Mouse (Mus musculus) frontal cortex, postnatal 14 days (tissue): ENCODE results near the gene Gm27235.
"Not testable (repeated sequence)": the region's sequence is repeated elsewhere in the genome, so short reads cannot be mapped to it uniquely, and the experiment has no call there.

ENCODE experiments used
- DNase-seq, 2 experiments: peaks; one replicate each; pipeline ENCODE4 v3.0.0; 2022; ENCODE audit warnings: low spot score in 2 of 2

Gm27235 gene

DNA sequence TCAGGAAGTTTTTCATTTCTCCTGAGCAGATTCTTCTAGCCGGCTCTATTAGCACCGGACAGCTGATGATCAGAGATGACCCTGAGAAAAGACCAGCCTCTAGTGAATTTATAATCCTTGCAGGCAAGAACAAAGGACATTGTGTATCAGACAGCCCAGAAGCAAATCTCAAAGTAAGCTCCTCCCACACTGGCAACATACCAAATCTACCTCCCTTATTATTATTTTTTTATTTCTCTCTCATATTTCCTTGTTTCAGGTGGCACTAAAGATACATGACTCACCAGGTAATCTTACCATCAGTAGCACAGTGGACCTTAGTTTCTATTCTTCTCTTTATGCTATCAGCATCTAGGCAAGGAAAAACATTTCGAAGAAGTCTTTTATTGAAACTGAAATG, at the start of gene Gm27235, which contains the start of gene D730048I06Rik:
Gene Gm27235, minus strand, starts transcription at position 101 of the 400 bp plus-strand sequence.
Gene D730048I06Rik, minus strand, starts transcription at position 112 of the 400 bp plus-strand sequence.
- no peak for DNase-seq

DNA sequence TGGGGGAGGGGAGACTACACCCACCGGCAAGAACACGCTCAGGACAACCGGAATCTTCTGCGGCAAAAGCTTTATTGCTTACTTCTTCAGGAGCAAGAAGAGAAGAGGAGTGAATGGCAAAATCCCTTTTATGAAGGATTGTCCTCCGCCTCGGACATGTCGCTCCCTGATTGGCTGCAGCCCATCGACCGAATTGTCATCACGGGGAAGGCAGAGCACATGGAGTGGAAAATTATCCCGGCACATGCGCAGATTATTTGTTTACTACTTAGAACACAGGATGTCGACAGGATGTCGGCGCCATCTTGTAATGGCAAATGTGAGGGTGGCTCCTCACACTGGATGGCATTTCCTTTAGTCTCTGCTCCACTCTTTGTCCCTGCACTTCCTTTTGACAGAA, 28.0 kb upstream of the Gm27235 start:
- DNase-seq, result not testable (repeated sequence)

DNA sequence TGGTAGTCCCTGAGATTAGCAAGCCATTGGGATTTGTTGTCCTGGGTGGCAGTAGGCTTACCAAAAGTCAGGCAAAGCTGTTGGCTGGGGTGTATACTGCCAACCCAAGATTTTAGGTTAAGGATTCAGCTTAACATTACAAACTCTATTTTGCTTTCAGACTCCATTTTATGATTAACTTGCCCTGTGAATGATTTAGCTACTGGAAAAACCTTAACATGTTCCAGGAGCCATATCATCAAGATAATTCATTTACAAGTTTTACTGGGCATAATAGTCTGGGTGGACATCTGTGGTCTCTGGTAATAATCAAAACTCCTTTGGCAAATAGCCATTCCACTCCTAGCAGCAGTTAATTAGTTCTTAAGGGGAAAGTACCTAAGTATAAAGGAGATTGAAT, 8.2 kb upstream of the Gm27235 start:
- DNase-seq, result no peak

DNA sequence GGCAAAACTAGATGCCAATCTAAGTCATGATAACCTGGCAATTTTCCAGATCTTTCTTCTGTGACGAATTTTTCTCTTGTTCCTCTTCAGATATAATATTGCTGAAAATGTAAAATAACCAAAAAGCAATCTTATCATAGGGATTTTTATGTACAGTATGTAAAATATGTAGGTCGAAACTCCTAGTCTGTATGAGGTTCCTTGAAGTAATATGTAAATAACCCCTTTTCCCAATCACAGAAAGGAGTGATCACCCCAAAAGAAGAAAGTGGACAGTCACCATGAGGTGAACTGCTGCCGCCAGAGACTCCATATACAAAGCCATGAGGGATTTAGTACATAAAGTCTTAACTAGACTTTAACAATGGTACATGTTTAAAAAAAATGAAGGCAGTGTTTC, 11.9 kb downstream of the Gm27235 start, which contains the start of gene Gm17727:
Gene Gm17727, minus strand, starts transcription at position 101 of the 400 bp plus-strand sequence.
- DNase-seq, result no peak

DNA sequence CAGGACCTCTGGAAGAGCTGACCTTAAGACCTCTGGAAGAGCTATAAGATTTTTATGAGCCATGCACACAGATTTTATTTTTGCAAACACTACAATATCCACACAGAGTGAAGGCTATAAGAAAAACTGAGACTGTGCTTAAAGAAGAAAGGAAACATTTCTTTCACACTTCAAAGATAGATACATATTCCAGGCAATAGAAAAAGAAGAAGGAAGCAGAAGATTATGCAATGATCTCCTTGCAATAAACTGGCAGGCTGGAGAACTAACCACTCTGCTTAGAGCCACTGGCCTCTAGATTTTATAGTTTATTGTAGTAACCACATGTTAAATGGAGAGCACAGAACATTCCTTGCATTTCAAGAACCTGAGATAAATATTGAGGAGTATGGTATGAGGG, 33.1 kb downstream of the Gm27235 start:
- no peak for DNase-seq

DNA sequence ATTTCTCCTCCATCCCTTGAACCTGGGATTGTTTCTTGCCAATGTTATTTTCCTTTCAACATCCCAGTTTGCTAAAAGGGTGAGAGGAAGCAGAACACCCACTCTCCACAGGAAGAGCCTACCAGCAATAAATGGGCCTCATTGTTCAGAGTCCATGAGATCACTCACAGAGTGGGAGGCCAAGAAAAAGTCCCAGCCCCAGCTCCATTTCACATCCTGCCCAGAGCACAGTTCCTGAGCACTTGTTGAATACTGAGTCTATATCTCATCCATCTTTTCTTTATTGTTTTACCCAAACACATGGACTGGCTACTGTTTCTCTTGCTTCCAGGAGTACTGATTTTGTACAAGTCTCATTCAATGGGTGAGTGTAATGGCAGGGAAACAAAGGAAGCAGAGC, 49.2 kb downstream of the Gm27235 start, which contains the start of gene Gm17677:
Gene Gm17677, plus strand, starts transcription at position 301 of the 400 bp plus-strand sequence.
- DNase-seq, result no peak
